Mouse (Mus musculus) kidney, postnatal 0 days (tissue): Measurements from ENCODE around the gene Samd4b. TPM values are rescaled to one million over a fixed set of nuclear protein-coding genes. Genes with fewer than 3 reads are reported as not detected.

Experiments
- ATAC-seq: fragments of 200-750 bp; cut with Nextera tagmentation; replicated peaks from 2 replicates; pipeline ENCODE4 v1.8.0; 2017; ENCODE audit warnings: low read depth, moderate number of reproducible peaks, moderate TSS enrichment, moderate library complexity; ENCODE audit not compliant: low FRiP score
- DNase-seq: peaks from one replicate; pipeline ENCODE4 v3.0.0-alpha.2; 2016; ENCODE audit warnings: low spot score
- H3K27ac ChIP-seq: fragments of 300-500 bp; sonication (generic); 2 replicates; pipeline ENCODE4 v1.5.1; 2014; ENCODE audit warnings: mild to moderate bottlenecking
- H3K27me3 ChIP-seq: fragments of 300-500 bp; sonication (generic); 2 replicates; pipeline ENCODE4 v1.6.1; 2014; ENCODE audit warnings: low read length, mixed read lengths; ENCODE audit not compliant: insufficient read depth
- H3K36me3 ChIP-seq: fragments of 300-500 bp; sonication (generic); 2 replicates; pipeline ENCODE4 v1.6.1; 2014; ENCODE audit warnings: low read length, mixed read lengths; ENCODE audit not compliant: insufficient read depth
- H3K4me1 ChIP-seq: fragments of 300-500 bp; sonication (generic); replicated peaks from 2 replicates; pipeline ENCODE4 v1.6.1; 2014; ENCODE audit warnings: antibody characterized with exemption, low read length, mixed read lengths; ENCODE audit not compliant: insufficient read depth
- H3K4me2 ChIP-seq: fragments of 300-500 bp; sonication (generic); 2 replicates; pipeline ENCODE4 v1.6.1; 2014; ENCODE audit warnings: mild to moderate bottlenecking, low read length, moderate library complexity, mixed read lengths
- H3K4me3 ChIP-seq: fragments of 300-500 bp; sonication (generic); replicated peaks from 2 replicates; pipeline ENCODE4 v1.5.1; 2014; ENCODE audit warnings: low read depth, low read length
- H3K9ac ChIP-seq: fragments of 300-500 bp; sonication (generic); 2 replicates; pipeline ENCODE4 v1.6.1; 2014; ENCODE audit warnings: low read depth, low read length
- H3K9me3 ChIP-seq: fragments of 300-500 bp; sonication (generic); replicated peaks from 2 replicates; pipeline ENCODE4 v1.6.1; 2016; ENCODE audit warnings: low read length, inconsistent platforms, mixed read lengths
- CTCF ChIP-seq: IDR thresholded peaks from 2 replicates; pipeline ENCODE4 v1.5.1; 2016; ENCODE audit warnings: antibody characterized with exemption, low read depth, mild to moderate bottlenecking, moderate library complexity
- WGBS: fragments of 180-500 bp; shearing (Covaris S2); extraction: QIAGEN DNeasy Blood & Tissue Kit; methylation state at CpG from one replicate; pipeline ENCODE4 v1.1.7; 2014; 5-methylcytosine and 5-hydroxymethylcytosine counted together
- microRNA-seq: library from miRNA; unstranded; fragments of <30 nt; microRNA quantifications from one replicate; pipeline ENCODE4, GENCODE M21; 2016
- polyA plus RNA-seq: library from polyadenylated mRNA; unstranded; fragments of >200 nt; fragmentation: Nextera tagmentation; extraction: Ambion mirVana; gene quantifications from 2 replicates; pipeline ENCODE4 v1.2.1, GENCODE M21; 2015

The Samd4b gene
- polyA plus RNA-seq, 1 experiment from 2014 or later: 19.5 TPM

DNA sequence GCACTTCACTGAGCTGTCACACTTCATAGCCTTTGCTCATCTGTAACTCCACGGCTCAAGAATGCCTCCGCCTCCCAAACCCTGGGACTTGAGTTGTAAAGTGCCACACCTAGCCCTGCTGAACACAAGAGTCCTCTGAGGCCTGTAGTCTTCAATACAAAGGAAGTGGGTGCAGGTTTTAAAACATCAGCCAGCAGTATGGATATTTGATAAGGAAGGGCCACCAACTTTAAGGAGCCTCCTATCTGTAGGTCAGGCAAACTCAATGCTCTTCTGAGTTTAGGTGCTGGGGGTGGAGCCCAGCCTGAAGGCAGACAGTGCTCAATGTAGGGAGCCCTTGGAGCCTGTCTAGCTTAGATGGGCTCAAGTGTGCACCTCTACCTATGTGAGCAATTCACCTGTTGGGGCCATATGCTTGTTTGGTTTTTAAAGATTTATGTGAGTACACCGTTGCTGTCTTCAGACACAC, 243.8 kb downstream of the Samd4b start:
- H3K9ac ChIP-seq: no peak overlapping the region
- ATAC-seq (no peak), DNase-seq (no peak)
- TF ChIP-seq CTCF: no peak
- no peak overlapping the region for H3K4me2 ChIP-seq
- no peak overlapping the region for H3K27ac ChIP-seq
- peaks cover 22% of the 10 kb centered on the region for H3K36me3 ChIP-seq
- peaks cover 15% of the 10 kb centered on the region; the same call in 1 of the 2 replicates for H3K4me1 ChIP-seq
- WGBS: 71% methylated on average over 3 of the region's 3 CpGs
- H3K9me3 ChIP-seq: no peaks in the 10 kb centered on the region
- H3K4me3 ChIP-seq: no peak overlapping the region
- H3K27me3 ChIP-seq: no peaks in the 10 kb centered on the region

DNA sequence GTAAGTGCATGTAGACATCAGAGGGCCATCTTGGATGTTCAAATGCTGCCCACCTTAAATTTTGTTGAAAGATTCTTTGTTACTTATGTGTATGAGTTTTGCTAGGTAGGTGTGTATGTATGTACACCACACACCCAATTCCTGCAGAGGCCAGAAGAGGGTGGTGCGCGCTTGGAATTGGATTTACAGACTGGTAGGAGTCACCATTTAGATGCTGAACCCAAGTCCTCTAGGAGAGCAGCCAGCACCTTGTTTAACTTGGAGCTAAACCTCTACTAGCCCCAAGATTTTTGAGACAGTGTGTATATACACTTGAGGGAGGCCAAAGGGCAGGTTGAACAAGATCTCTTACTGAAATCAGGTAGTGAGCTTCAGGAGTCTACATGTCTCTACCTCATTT, 244.7 kb downstream of the Samd4b start:
- no peak overlapping the region for H3K4me2 ChIP-seq
- H3K27me3 ChIP-seq: no peaks in the 10 kb centered on the region
- peak; percentile 48; the same call in 1 of the 2 replicates for TF ChIP-seq CTCF
- ATAC-seq (no peak), DNase-seq (peak; percentile 45)
- no peak overlapping the region for H3K9ac ChIP-seq
- peaks cover 20% of the 10 kb centered on the region for H3K36me3 ChIP-seq
- no peaks in the 10 kb centered on the region for H3K9me3 ChIP-seq
- H3K4me3 ChIP-seq: no peak overlapping the region
- no peak overlapping the region for H3K27ac ChIP-seq
- peaks cover 15% of the 10 kb centered on the region; the same call in 1 of the 2 replicates for H3K4me1 ChIP-seq
- WGBS: 90% methylated on average over 2 of the region's 2 CpGs

DNA sequence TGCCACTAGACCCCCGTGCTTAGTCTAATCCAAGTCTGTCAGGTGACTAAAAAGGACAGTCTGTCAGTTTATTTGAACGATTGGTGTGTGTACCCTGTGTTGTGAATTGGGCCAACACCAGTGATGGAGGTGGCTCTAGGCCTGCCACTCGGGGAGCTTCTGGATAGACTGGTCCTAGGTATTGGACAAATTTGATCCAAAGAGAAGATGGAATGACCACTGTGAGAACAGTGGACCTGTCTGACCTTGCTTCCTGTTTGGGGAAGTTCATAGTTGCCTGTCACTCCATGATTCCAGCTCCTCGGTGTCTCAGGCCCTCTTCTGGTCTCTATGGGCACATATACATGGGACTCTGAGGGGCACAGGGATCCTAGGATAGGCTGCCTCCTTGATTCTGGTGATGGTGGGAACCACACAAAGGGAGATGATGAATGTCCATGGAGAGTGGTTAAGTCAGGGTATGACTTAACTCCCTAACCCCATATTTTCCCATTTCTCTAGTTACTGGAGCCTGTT, 246.2 kb downstream of the Samd4b start:
- Histone ChIP-seq H3K27me3 (no peaks in the 10 kb centered on the region), H3K4me2 (peak overlapping the region; percentile 91), H3K27ac (0 out of 2 replicates have a peak overlapping the region, but pooled peaks have one; percentile 8), H3K9ac (peak overlapping the region; percentile 96), H3K36me3 (peaks cover 20% of the 10 kb centered on the region), H3K4me3 (peak overlapping the region; percentile 91), H3K9me3 (no peaks in the 10 kb centered on the region), H3K4me1 (peaks cover 7% of the 10 kb centered on the region; the same call in 1 of the 2 replicates)
- WGBS: 32% methylated on average over 4 of the region's 4 CpGs
- ATAC-seq (no peak), DNase-seq (peak; percentile 22)
- TF ChIP-seq CTCF: no peak

DNA sequence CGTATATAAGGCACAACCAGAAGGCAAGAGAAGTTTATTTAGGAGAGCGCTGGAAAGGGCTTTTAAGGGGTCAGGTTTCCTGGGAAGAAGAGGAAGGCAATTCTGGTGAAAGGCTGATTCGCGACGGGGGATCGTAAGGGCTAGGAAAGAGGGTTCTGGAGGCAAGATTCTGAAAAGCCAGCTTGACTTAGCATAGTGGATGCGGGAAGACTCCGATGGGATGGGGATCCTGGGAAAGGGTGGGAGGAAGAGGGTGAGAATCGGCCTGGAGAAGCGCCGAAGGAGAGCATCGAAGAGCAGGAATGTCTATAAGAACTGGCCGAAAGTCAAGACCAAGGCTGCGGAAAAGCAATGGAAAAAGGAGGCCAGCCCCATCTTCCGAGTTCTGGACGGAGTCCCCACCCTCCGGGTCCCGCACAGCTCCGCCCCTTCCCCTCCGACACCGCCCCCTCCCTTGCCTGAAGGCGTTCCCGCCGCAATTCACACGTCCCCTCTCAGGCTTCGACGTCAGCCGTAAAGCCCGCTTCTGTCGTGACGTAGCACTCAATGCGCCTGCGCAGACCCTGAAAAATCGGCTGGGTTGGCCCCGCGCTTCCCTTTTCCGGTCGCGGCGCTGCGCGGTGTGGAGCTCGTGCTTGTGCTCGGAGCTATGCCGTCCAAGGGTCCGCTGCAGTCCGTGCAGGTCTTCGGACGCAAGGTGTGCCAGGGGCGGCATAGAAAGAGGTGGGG, 247.6 kb downstream of the Samd4b start, which contains the start of gene Rps16:
TSS of gene Rps16 (plus strand) at position 498 of the 729 bp plus-strand sequence.
- under 1% methylated on average over 50 of the region's 50 CpGs for WGBS
- Histone ChIP-seq H3K4me2 (peak within 1 kb of the TSS; percentile 91), H3K27ac (peak within 1 kb of the TSS; percentile 90), H3K9me3 (no peaks in the 10 kb centered on the region), H3K27me3 (no peaks in the 10 kb centered on the region), H3K4me1 (peaks cover 7% of the 10 kb centered on the region; the same call in 1 of the 2 replicates), H3K36me3 (peaks cover 20% of the 10 kb centered on the region), H3K4me3 (peak within 1 kb of the TSS; percentile 91), H3K9ac (peak within 1 kb of the TSS; percentile 96)
- peak; percentile 94 for ATAC-seq
- peak; percentile 22; the same call in 1 of the 2 replicates for TF ChIP-seq CTCF
- DNase-seq: peak; percentile 98

Small RNA genes within 50 kb of the gene (microRNA-seq; reads per million reads assigned to microRNA genes)
- not detected for gene Mir7049

Other genes with a start within 250 kb of the Samd4b start
- 1,088 and 1,198 TPM in 2 replicates for gene Rps16, start 247.5 kb downstream of the Samd4b start, polyA plus RNA-seq
- gene Plekhg2, start 225.5 kb downstream of the Samd4b start, polyA plus RNA-seq: 29.9 and 33.3 TPM in 2 replicates
- gene Zfp36, start 217.9 kb downstream of the Samd4b start, polyA plus RNA-seq: 18.6 and 19.6 TPM in 2 replicates
- 44.6 and 47.8 TPM in 2 replicates for gene Med29, start 205.4 kb downstream of the Samd4b start, polyA plus RNA-seq
- gene Paf1, start 205.2 kb downstream of the Samd4b start, polyA plus RNA-seq: 60.2 and 70.3 TPM in 2 replicates
- gene Gmfg, start 160.7 kb downstream of the Samd4b start, polyA plus RNA-seq: 19.5 and 23.8 TPM in 2 replicates
- 2.1 and 2.8 TPM in 2 replicates for gene Lrfn1, start 146.2 kb downstream of the Samd4b start, polyA plus RNA-seq
- gene Ifnl2, start 87.7 kb downstream of the Samd4b start, polyA plus RNA-seq: not detected in 2 replicates
- not detected in 2 replicates for gene Ifnl3, start 75.3 kb downstream of the Samd4b start, polyA plus RNA-seq
- gene Sycn, start 57.3 kb downstream of the Samd4b start, polyA plus RNA-seq: 0.27 and 0.45 TPM in 2 replicates
- gene Nccrp1, start 50.9 kb downstream of the Samd4b start, polyA plus RNA-seq: 5.5 and 7.3 TPM in 2 replicates
- 33.5 and 36.6 TPM in 2 replicates for gene Pak4, start within 50 bp of the Samd4b start, polyA plus RNA-seq
- not detected in 2 replicates for gene Acp7, start 33.2 kb upstream of the Samd4b start, polyA plus RNA-seq
- 3.9 and 4.1 TPM in 2 replicates for gene Fbxo27, start 94.7 kb upstream of the Samd4b start, polyA plus RNA-seq
- 7.0 and 8.0 TPM in 2 replicates for gene Fbxo17, start 118.7 kb upstream of the Samd4b start, polyA plus RNA-seq
- 143 and 151 TPM in 2 replicates for gene Mrps12, start 143.7 kb upstream of the Samd4b start, polyA plus RNA-seq
- 20.2 and 21.5 TPM in 2 replicates for gene Sars2, start 143.8 kb upstream of the Samd4b start, polyA plus RNA-seq
- gene Ccer2, start 158.0 kb upstream of the Samd4b start, polyA plus RNA-seq: not detected in 2 replicates
- 54.1 and 60.2 TPM in 2 replicates for gene Sirt2, start 168.6 kb upstream of the Samd4b start, polyA plus RNA-seq
- 42.2 and 43.7 TPM in 2 replicates for gene Nfkbib, start 169.4 kb upstream of the Samd4b start, polyA plus RNA-seq
- 5.2 and 6.3 TPM in 2 replicates for gene Rinl, start 190.8 kb upstream of the Samd4b start, polyA plus RNA-seq
- 232 TPM in 2 replicates for gene Hnrnpl, start 210.4 kb upstream of the Samd4b start, polyA plus RNA-seq
- gene Ech1, start 227.1 kb upstream of the Samd4b start, polyA plus RNA-seq: 330 and 348 TPM in 2 replicates
- gene Lgals4, start 235.7 kb upstream of the Samd4b start, polyA plus RNA-seq: 10.8 and 10.9 TPM in 2 replicates